Mouse (Mus musculus): ENCODE measurements around the gene Exosc1. TPM values are rescaled to one million over a fixed set of nuclear protein-coding genes. Genes with fewer than 3 reads are reported as not detected.
"Not testable (repeated sequence)": the region's sequence is repeated elsewhere in the genome, so short reads cannot be mapped to it uniquely, and the experiment has no call there.

The Exosc1 gene
- total RNA-seq, 2 experiments from 2014 or later = 21.0 to 27.3 TPM

DNA sequence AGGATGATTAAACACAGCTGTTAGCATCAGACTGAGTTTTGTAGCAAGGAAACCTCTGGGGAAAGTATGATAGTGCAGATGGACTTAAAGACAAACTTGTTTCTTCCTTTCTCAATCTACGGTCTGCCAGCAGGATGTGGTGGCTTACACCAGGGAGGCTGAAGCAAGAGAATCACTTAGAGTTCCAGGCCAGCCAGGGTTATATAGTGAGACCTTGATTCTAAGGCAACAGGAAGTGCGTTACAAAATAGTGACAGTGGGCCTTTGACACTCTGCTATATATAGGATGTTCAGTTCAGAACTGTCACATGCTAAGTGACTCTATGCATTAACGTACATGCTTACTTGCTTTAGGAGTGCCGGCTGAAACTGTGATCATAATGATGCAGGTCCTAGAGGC lies 16.4 kb downstream of the Exosc1 start:
- intact Hi-C loops (cut with DNase I) = no loop called here
- no peak for DNase-seq (ENCODE audit: low spot score in 2 of 2)

DNA sequence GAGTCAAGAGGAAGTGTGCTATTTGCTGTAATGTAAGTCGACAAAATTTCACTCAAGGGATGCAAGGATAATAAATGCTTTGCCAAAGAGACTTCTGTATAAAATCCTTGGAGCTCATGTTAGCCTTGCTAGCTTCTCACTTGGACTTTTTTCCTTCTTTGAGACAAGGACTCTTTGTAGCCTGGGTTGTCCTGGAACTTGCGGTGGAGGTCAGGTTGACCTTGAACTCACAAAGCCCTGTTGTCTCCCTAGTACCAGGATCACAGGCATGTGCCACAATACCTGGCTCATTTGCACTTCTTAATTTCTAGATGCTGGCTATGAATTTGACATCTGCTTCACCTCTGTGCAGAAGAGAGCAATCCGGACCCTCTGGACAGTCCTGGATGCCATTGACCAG lies 17.9 kb downstream of the Exosc1 start:
- intact Hi-C loops (cut with DNase I) = no loop called here
- DNase-seq (ENCODE audit: low spot score in 2 of 2) = no peak

DNA sequence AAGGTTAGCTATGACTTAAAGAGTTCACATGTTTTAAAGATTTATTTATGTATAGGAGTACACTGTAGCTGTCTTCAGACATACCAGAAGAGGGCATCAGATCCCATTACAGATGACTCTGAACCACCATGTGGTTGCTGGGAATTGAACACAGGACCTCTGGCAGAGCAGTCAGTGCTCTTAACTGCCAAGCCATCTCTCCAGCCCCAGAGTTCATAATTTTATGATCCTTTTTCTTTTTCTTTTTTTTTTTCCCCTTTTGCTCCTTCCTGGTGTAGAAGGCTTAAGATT lies 18.7 kb downstream of the Exosc1 start:
- DNase-seq (ENCODE audit: low spot score in 2 of 2); intact Hi-C loops (cut with DNase I): not testable (repeated sequence)

DNA sequence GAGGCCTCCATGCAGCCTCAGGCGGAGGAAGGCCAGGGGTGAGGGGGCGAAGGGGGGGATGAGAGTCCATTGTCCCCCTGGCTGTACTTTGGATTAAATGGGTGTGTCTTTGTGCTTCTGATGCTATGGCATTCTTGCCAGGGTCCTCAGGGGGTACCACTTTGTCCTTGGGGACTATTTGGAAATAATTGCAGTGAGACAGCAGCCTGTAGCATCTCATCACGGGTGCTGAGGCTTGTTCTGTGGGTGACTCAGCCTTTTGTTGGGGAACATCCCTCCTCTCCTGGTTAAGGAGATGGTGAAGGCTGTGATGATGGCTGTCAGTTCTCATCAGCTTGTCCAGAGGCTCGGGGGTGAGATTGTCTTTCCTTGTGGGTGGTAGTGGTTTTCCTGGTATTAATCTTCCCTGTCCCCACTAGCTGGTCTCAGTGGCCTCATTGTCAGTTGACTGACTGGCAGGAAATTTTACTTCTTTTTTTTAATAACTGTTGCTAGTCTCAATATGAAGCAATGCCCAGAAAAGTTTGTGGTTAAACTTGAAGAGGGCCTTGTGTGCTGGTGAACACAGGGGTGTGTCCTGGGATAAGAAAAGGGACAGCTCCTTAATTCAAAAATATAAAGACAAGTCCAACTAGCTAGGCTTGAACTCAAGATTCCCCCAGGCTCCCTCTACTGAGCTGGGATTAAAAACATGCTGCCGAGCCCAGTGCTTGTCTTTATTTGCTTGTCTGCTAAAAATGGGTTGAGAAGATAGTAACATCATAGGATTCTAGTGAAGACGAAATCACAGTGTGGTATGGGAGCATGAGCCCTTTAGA lies 19.2 kb downstream of the Exosc1 start:
- intact Hi-C loops (cut with DNase I) = no loop called here
- DNase-seq (ENCODE audit: low spot score in 2 of 2) = no peak

DNA sequence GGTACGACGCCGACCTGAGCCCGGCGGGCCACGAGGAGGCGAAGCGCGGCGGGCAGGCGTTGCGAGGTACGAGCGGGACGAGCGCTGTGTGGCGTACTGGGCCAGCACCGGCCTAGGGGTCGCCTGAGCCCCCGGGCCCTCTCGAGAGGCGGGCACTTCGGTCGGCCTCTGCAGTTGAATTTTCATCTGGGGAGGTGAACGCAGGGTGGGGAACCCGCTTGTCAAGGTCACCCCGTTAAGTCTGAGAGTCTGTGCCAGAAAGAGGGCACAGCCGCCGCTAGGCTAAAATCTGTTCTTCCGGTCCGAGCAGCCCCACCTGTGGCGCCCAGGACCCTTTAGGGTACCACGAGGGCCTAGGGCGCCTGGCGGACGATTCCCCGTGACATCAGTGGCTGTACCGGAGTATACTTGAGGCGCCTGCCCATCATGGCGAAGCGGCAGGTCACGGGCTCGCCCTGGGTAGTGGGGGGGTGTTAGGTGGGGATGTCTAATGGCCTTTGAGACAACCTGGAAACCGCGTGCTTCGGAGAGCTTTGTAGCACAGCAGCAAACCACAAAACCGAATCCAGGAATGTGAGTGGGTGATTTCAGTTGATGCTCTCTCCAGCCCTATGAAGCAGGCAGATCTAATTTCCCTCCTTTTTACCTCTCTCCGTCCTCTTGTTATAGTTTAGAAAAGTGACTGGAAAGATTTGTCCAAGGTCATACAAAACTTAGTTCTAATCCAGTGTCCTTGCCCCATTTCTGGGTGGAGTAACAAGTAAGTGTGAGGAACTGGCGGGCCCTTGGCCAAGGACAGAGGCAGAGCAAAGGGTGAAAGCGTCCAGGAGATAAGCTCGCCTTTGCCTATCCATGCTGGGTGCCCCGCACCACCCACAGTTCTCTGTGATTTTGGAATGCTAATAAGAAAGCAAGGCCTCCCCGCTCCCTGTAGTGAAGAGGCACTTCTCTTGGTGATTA lies 20.8 kb downstream of the Exosc1 start:
- intact Hi-C loops (cut with DNase I) = no loop called here
- DNase-seq (ENCODE audit: low spot score in 2 of 2) = no peak

DNA sequence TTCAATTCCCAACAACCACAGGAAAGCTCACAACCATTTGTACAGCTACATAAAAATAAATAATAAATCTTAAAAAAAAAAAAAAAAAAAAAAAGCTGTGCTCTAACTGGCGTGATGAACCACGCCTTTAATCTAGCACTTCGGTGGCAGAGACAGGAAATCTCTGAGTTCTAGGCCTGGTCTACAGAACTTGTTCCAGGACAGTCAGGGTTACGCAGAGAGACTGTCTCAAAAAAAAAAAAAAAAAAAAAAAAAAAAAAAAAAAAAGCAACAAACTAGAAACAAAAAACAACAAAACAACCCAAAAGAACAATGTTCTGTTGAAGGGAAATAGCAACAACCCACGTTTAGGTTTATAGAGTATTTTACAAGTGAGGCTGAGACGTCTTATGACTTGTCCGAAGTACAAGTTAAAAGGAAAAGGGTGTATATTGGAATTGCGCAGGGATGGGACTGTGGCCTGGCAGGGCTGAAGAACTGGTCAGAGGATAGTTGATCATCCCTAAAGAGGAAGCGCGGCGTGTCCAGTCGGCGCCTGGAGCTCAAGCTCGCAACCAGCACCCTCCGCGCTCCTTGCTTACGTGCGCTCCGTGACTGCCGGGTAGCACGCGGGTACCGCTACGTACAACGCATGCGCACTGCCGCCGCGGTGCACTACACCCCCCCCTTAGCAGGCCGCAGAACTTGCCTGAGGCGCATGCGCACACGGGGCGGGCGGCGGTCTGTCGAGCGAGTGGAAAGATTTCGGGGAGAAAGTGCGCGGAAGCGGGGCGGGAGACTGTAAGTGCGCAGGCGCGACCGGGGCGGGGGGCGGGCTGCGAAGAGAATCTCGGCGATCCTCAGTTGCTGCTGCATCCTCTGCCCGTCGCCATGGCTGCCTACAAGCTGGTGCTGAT lies 21.8 kb downstream of the Exosc1 start, which contains the start of gene Pgam1:
Pgam1 (plus strand) TSS at position 746 of the 896 bp plus-strand sequence.
- intact Hi-C loops (cut with DNase I) = no loop called here

DNA sequence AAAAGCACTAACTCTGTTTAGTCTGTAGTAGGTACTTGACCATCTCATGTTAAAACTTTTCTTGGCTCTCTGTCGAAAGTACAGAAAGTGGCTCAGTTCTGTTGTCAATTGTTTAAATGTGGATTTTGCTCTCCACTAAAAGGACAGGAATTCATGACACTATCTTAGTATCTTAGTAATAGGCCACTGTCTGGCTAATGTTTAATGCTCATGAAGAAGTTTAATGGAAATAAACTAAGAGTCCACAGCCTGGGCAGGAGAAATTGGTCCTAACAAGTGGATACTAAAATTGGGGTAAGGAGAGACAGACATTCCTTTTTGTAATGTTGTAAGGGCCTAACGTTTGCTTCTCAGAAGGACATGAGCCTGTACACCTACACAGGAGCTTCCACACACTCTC lies 22.8 kb downstream of the Exosc1 start:
- intact Hi-C loops (cut with DNase I) = no loop called here
- no peak for DNase-seq (ENCODE audit: low spot score in 2 of 2)

More for the DNA sequence above, 21.8 kb downstream of the Exosc1 start, which contains the start of gene Pgam1:
- DNase-seq (ENCODE audit: low spot score in 2 of 2) = peak; percentile 95 to 97

DNA sequence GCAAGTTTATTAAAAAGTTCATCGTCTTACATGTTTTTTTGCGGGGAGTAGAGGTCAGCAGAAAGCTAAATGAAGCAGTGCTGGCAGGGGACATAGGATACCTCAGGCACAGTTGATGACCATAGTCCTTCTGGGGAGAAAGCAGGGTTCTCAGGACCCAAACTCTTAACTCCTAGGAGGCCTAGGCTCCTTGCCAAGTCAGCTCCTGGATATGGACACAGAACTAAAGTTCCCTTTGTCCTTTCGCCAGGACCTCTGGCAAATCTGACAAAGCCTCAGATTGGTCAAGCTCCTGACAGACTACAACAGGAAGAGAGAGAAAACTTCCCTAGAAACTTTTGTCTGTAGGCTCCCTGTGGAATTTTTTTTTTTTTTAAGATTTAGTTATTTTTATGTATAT lies 24.5 kb downstream of the Exosc1 start:
- DNase-seq (ENCODE audit: low spot score in 2 of 2) = no peak
- intact Hi-C loops (cut with DNase I) = no loop called here

DNA sequence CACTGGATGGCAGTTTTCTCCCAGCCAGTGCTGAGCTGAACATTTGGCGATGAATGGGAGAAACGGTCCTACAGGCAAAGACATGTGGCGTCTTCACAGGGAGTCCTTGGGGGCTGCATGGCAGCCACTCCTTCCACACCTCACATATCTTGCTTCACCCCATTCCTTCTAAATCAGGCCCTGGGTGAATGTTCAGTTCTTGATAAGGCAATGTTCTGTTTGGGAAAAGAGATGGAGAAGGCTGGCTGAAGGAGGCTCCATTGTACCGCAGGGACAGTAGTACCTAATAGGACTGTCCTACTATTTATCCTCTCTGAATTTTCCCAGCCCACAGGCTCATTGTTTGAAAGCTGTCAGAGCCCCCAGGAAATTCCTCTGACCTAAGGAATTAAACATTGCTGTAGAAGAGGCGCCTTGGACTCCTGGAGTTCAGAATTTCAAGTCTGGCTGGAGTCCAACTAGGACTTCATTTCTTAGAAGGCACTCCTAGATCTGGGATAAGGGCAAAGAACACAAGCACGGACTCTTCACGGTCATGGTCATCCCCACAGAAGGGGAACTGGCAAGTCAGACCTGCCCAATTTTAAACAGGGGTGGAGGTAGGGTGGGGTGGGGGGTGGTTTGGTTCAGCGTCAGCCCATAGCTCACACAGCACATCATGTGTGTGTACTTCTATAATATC lies 26.0 kb downstream of the Exosc1 start:
- DNase-seq (ENCODE audit: low spot score in 2 of 2) = no peak
- intact Hi-C loops (cut with DNase I) = no loop called here

DNA sequence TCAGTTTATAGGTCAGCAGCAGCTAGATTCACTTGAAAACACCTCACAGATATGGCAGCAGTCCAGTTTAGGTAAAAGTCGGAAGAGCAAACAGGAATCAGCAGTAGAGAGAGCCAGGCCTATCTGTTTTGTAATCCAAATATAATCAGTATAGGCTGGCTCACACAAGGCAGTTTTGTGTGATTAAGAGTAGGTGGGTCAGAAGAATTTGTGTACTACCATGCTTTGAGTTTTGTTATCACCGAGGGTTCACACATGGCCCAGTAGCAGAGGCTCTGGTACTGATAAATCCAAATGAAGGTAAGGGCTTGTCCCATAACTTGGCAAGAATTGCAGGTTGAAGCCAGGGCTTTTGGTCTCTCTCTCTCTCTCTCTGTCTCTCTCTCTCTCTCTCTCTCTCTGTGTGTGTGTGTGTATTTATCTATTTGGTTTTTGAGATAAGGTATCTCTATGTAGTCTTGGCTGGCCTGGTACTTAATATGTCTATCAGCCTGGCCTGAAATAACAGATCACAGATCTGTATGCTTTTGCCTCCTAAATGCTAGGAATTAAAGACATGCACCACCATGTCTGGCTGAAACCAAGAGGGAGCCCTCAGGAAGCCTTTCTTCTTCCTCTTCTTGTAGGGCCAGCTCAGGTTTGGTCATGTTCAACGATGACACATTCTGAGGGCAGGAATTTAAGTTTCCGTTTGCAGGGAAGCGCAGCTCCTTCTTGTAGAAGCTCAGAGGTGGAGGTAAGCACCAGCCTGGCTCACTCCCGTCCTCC lies 26.7 kb downstream of the Exosc1 start:
- DNase-seq (ENCODE audit: low spot score in 2 of 2) = no peak
- intact Hi-C loops (cut with DNase I) = no loop called here

DNA sequence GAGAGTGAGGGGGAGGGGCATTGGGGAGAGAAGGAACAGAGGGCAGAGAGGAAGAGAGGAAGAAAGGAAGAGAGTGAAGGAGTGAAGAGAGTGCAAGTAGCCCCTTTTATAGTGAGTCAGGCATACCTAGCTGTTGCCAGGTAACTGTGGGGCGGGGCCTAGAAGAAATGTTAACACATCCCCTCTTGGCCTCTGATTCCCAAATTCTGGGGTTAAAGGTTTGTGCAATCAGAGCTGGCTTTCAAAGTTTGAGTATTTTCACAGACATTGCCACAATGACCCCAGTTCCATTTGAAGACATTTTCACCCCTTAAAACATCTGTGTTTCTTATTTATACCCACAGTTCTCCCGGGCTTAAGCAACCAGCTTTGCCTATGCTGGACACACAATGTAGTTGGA lies 28.0 kb downstream of the Exosc1 start:
- DNase-seq (ENCODE audit: low spot score in 2 of 2) = no peak
- intact Hi-C loops (cut with DNase I) = no loop called here

DNA sequence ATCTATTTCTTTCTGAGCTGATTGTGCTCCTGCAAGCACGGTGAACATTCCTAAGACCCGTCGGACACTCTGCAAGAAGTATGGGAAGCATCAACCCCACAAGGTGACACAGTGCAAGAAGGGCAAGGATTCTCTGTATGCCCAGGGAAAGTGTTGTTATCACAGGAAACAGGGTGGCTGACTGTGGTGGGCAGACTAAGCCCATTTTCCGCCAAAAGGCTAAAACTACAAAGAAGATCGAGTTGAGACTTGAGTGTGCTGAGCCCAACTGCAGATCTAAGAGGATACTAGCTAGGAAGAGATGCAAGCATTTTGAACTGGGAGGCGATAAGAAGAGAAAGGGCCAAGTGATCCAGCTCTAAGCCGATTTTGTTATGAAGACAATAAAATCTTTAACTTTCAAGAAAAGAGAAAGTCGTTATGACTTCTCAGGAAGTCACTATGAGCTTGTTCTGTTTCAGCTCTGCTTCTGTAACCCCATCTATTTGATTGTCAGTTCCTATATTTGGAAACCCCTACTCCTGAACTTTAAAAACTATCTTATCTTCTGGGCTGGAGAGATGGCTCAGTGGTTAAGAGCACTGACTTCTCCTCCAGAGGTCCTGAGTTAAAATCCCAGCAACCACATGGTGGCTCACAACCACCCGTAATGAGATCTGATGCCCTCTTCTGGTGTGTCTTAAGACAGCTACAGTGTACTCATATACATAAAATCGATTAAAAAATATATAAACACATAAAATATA lies 30.2 kb downstream of the Exosc1 start:
- DNase-seq (ENCODE audit: low spot score in 2 of 2) = no peak
- intact Hi-C loops (cut with DNase I) = no loop called here

DNA sequence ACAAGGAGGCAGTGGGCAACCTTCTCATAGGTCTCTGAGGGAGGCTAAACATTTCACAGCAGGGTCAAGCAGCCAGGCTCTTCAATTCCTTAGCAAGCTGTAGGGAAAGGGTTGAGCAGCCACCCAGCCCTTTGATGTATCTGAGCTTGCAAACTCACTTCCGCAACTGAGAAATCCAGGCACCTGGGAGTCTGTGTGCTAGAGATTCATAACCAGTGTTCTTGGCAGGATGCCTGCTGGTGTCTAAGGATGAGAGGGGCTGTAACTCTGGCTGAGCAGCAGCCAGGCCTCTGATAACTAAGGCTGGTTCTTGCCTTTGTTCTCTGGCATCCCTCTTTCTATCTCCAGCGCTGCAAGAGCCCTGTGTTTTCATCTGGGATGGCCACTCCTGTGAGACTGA lies 31.5 kb downstream of the Exosc1 start:
- intact Hi-C loops (cut with DNase I) = no loop called here
- DNase-seq (ENCODE audit: low spot score in 2 of 2) = no peak

DNA sequence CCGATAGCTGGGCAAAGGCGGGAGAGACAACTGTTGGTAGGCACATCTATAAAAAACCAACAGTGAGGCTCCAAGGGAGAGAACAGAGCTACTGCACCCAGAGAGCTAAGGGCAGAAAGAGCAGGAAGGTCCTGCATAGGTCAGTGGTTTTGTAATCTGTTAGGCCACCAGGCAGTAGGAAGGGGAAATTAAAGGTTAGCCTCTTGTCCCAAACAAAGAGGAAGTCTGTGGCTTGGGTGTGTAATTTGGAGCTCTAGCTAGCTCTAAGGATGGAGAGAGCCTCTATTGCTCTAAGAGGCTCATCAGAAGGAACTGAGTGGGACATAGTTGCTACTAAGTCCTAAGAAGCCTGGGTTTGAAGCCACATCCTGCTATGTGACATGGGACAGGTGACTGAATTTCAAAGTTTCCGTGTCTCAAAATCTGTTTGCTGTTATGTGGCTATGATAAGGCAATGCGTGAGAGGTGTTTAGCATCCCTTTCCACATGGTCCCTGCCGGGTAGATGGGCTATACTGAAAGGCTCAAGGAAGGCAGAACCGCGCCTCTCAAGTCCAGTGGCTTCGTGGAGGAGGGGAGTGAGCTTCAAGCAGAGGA lies 32.6 kb downstream of the Exosc1 start:
- DNase-seq (ENCODE audit: low spot score in 2 of 2) = no peak
- intact Hi-C loops (cut with DNase I) = no loop called here

DNA sequence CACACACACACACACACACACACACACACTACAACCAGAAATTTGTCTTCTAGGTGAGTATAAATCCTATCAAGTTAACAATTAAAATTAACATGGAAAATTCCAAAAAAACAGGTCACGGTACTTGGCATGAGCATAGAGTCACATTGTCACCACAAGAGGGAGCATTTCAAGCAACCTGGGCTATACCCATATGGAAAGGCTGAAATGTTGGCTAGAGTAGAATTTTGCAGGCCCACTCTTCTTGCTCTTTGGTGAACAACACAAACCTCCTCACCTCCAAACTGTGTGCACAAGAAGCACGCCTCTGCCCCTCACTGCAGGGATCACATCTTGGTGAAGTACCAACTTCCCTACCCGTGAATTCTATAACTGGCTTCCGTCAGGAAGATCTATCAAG lies 34.4 kb downstream of the Exosc1 start:
- no peak for DNase-seq (ENCODE audit: low spot score in 2 of 2)

DNA sequence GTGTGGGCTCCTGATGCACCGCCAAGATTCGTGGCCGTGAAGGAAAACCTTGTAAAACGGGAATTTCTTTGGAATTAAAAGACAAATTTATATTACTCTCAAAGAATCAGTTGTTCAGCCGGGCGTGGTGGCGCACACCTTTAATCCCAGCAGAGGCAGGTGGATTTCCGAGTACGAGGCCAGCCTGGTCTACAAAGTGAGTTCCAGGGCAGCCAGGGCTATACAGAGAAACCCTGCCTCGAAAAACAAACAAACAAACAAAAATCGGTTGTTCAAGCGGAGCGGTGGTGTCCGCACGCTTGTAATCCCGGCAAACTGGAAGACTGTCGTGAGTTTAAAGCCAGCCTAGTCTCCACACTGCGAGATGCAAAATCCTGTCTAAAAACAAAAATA lies 36.9 kb downstream of the Exosc1 start:
- no peak for DNase-seq (ENCODE audit: low spot score in 2 of 2)
- intact Hi-C loops (cut with DNase I) = no loop called here

More for the DNA sequence above, 34.4 kb downstream of the Exosc1 start:
- intact Hi-C loops (cut with DNase I) = no loop called here

DNA sequence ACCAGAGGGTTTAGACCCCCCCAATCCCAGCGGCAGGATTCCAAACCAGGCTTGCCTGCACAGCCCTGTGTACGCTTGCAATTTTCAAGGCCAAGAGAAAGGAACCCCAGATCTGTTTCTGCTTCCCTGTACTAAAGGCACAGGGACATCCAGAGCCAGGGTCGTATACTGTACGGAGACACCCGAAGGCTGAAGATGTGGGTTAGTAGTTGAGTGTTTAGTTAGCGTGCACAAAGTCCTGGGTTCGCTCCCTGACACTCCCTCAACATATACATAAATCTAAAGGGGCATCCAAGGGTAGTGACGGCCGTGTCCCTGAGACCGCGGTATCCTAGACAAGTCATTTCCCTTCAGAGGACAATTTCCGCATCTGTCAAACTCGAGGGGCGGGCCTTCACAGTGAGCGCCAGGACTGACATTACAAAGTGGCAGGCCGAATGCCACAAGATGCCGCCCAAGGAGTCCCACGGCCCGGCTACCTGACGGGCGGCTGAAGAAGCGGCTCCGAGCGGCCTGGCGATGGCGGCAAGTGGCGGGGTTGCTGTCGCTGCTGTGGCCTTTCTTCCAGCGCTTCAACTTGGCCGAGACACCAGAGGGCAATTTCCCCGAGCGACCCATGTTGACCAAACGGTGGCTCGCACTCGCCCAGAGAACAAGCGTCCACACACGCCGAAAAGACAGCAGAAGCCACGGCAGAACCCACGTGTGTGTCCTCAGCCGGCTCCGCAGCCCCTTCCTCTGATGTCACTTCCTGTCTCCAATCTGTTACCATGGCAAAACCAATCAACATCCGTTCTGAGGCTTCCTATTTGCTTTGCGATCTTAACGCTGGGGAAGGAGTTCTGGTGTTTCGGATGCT lies 37.5 kb downstream of the Exosc1 start, which contains the start of gene Rrp12:
Rrp12 (minus strand) TSS at position 714 of the 859 bp plus-strand sequence.
- intact Hi-C loops (cut with DNase I) = no loop called here
- peak; percentile 81 to 84 for DNase-seq (ENCODE audit: low spot score in 2 of 2)
